Mouse (Mus musculus) MEL-GATA-1-ER (cell line): ENCODE measurements at regions not wholly inside any gene's neighbourhood (a gene's known extent, or its start where the extent isn't known, plus 50 kb on each side); places are given as distances from the start of the nearest gene placed in this dataset.

ENCODE experiments used
- DNase-seq: peaks from one replicate; pipeline ENCODE4 v3.0.0-alpha.2; 2012; ENCODE audit warnings: low read depth; ENCODE audit errors: extremely low read depth

GRCm38 (mm10) chr13:59875637-59876036 is 52.7 kb upstream of the Tut7 start:
- DNase-seq: no peak

DNA sequence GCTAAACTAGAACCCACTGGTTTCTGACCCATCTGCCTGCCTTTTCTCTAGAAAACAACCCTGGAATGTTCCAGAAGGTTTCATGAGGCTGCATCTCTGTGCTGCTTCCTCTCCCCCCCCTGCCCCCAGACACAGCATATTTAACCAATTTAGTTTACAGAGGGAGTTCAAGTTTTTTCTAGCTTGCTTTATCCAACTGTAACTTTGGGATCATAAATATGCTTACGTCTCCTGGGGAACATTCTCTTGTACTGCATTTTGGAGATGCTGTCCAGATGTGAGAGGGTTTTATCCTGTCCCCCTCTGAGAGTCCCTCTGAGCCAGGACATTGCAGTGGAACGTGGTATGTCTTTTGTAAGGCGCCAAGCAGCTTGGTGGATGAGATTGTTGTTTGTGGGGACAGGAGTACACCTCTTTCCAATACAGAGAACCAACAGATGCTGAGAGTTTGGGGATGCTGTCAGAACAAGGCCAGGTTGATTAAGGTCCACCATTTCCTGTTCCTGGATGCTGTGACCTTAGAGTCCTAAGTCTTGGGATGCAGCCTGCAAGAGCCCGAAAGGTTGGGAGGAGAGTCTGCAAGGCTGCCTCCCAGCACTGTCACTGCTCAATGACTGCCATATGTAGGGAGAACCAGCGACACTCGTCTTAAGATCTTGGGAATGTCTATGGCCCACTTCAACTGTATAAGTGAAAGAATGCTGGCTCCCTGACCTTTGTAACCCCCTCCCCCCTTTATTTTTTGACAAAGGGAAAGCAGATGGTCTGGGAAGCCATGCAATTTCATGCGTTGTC is 51.4 kb upstream of the Tut7 start:
- no peak for DNase-seq
